Mouse (Mus musculus): ENCODE results near the gene Pdap1. TPM values are rescaled to one million over a fixed set of nuclear protein-coding genes. Genes with fewer than 3 reads are reported as not detected.

The Pdap1 gene
- 98.1 and 109 TPM in 2 replicates for polyA plus RNA-seq (2014; fragmentation: Nextera tagmentation; extraction: Ambion mirVana)

GRCm38 (mm10) chr5:145139571-145140519, at the start of gene Pdap1, which contains the start of gene Bud31:
Pdap1 (minus strand) TSS chr5:145140238.
Bud31 (plus strand) TSS chr5:145140362.
- peak; percentile 95 for ATAC-seq (ENCODE audit: low read depth)
- under 1% methylated on average over 84 of the region's 84 CpGs for WGBS
- Histone ChIP-seq H3K4me3 (ENCODE audit: low read depth, low read length) (peak within 1 kb of the TSS; percentile 97), H3K4me1 (ENCODE audit: control insufficient read depth, insufficient read depth, low read length) (peaks cover 19% of the 10 kb centered on the region), H3K36me3 (ENCODE audit: control insufficient read depth, insufficient read depth, low read length) (peaks cover 35% of the 10 kb centered on the region), H3K9ac (replicated peaks; ENCODE audit: low read depth, low read length) (peak within 1 kb of the TSS; percentile 85), H3K27me3 (ENCODE audit: control insufficient read depth, insufficient read depth, low read length) (no peaks in the 10 kb centered on the region), H3K9me3 (ENCODE audit: control insufficient read depth, low read length) (no peaks in the 10 kb centered on the region), H3K4me2 (ENCODE audit: low read depth, low read length) (peak within 1 kb of the TSS; percentile 92), H3K27ac (ENCODE audit: low read depth, low read length) (peak within 1 kb of the TSS; percentile 96)

GRCm38 (mm10) chr5:145189416-145189815, 49.4 kb upstream of the Pdap1 start:
- Histone ChIP-seq H3K4me1 (ENCODE audit: control insufficient read depth, insufficient read depth, low read length) (peaks cover 13% of the 10 kb centered on the region; the same call in 1 of the 2 replicates), H3K9me3 (ENCODE audit: control insufficient read depth, low read length) (no peaks in the 10 kb centered on the region), H3K27ac (ENCODE audit: low read depth, low read length) (no peak overlapping the region), H3K9ac (replicated peaks; ENCODE audit: low read depth, low read length) (no peak overlapping the region), H3K36me3 (ENCODE audit: control insufficient read depth, insufficient read depth, low read length) (peaks cover 28% of the 10 kb centered on the region), H3K4me3 (ENCODE audit: low read depth, low read length) (no peak overlapping the region), H3K27me3 (ENCODE audit: control insufficient read depth, insufficient read depth, low read length) (no peaks in the 10 kb centered on the region), H3K4me2 (ENCODE audit: low read depth, low read length) (no peak overlapping the region)
- WGBS = 97% methylated on average over 6 of the region's 6 CpGs
- no peak for ATAC-seq (ENCODE audit: low read depth)

GRCm38 (mm10) chr5:145185244-145185643, 45.2 kb upstream of the Pdap1 start:
- no peak overlapping the region for H3K9ac ChIP-seq (replicated peaks; ENCODE audit: low read depth, low read length)
- H3K4me2 ChIP-seq (ENCODE audit: low read depth, low read length) = no peak overlapping the region
- no peak for ATAC-seq (ENCODE audit: low read depth)
- peaks cover 5% of the 10 kb centered on the region; the same call in 1 of the 2 replicates for H3K4me1 ChIP-seq (ENCODE audit: control insufficient read depth, insufficient read depth, low read length)
- no peaks in the 10 kb centered on the region for H3K9me3 ChIP-seq (ENCODE audit: control insufficient read depth, low read length)
- H3K27me3 ChIP-seq (ENCODE audit: control insufficient read depth, insufficient read depth, low read length) = no peaks in the 10 kb centered on the region
- H3K27ac ChIP-seq (ENCODE audit: low read depth, low read length) = no peak overlapping the region
- no peak overlapping the region for H3K4me3 ChIP-seq (ENCODE audit: low read depth, low read length)
- H3K36me3 ChIP-seq (ENCODE audit: control insufficient read depth, insufficient read depth, low read length) = peaks cover 57% of the 10 kb centered on the region
- 90% methylated on average over 2 of the region's 2 CpGs for WGBS

GRCm38 (mm10) chr5:145178461-145178980, 38.5 kb upstream of the Pdap1 start:
- Histone ChIP-seq H3K4me2 (ENCODE audit: low read depth, low read length) (no peak overlapping the region), H3K4me1 (ENCODE audit: control insufficient read depth, insufficient read depth, low read length) (no peaks in the 10 kb centered on the region), H3K27ac (ENCODE audit: low read depth, low read length) (no peak overlapping the region), H3K9me3 (ENCODE audit: control insufficient read depth, low read length) (no peaks in the 10 kb centered on the region), H3K9ac (replicated peaks; ENCODE audit: low read depth, low read length) (no peak overlapping the region), H3K4me3 (ENCODE audit: low read depth, low read length) (no peak overlapping the region), H3K36me3 (ENCODE audit: control insufficient read depth, insufficient read depth, low read length) (peaks cover 73% of the 10 kb centered on the region), H3K27me3 (ENCODE audit: control insufficient read depth, insufficient read depth, low read length) (no peaks in the 10 kb centered on the region)
- 89% methylated on average over 18 of the region's 18 CpGs for WGBS
- no peak for ATAC-seq (ENCODE audit: low read depth)

GRCm38 (mm10) chr5:145167306-145167661, 27.2 kb upstream of the Pdap1 start:
- WGBS = 0% methylated on average over 28 of the region's 28 CpGs
- Histone ChIP-seq H3K27ac (ENCODE audit: low read depth, low read length) (0 out of 2 replicates have a peak overlapping the region, but pooled peaks have one; percentile 28), H3K4me1 (ENCODE audit: control insufficient read depth, insufficient read depth, low read length) (peaks cover 22% of the 10 kb centered on the region), H3K9ac (replicated peaks; ENCODE audit: low read depth, low read length) (peak overlapping the region; percentile 90), H3K4me2 (ENCODE audit: low read depth, low read length) (peak overlapping the region; percentile 94), H3K4me3 (ENCODE audit: low read depth, low read length) (peak overlapping the region; percentile 87), H3K27me3 (ENCODE audit: control insufficient read depth, insufficient read depth, low read length) (no peaks in the 10 kb centered on the region; the same call in 1 of the 2 replicates), H3K9me3 (ENCODE audit: control insufficient read depth, low read length) (no peaks in the 10 kb centered on the region), H3K36me3 (ENCODE audit: control insufficient read depth, insufficient read depth, low read length) (peaks cover 33% of the 10 kb centered on the region)
- ATAC-seq (ENCODE audit: low read depth) = peak; percentile 61

GRCm38 (mm10) chr5:145166536-145167305, 26.7 kb upstream of the Pdap1 start, which contains the start of the genes Ptcd1 and Cpsf4:
Ptcd1 (minus strand) TSS chr5:145167108.
Cpsf4 (plus strand) TSS chr5:145167213.
- peak within 1 kb of the TSS; percentile 35 for H3K27ac ChIP-seq (ENCODE audit: low read depth, low read length)
- H3K9me3 ChIP-seq (ENCODE audit: control insufficient read depth, low read length) = no peaks in the 10 kb centered on the region
- H3K36me3 ChIP-seq (ENCODE audit: control insufficient read depth, insufficient read depth, low read length) = peaks cover 30% of the 10 kb centered on the region
- no peaks in the 10 kb centered on the region; the same call in 1 of the 2 replicates for H3K27me3 ChIP-seq (ENCODE audit: control insufficient read depth, insufficient read depth, low read length)
- WGBS = under 1% methylated on average over 50 of the region's 51 CpGs
- peak within 1 kb of the TSS; percentile 87 for H3K4me3 ChIP-seq (ENCODE audit: low read depth, low read length)
- ATAC-seq (ENCODE audit: low read depth) = peak; percentile 94
- H3K4me2 ChIP-seq (ENCODE audit: low read depth, low read length) = peak within 1 kb of the TSS; percentile 94
- peak within 1 kb of the TSS; percentile 90 for H3K9ac ChIP-seq (replicated peaks; ENCODE audit: low read depth, low read length)
- peaks cover 22% of the 10 kb centered on the region for H3K4me1 ChIP-seq (ENCODE audit: control insufficient read depth, insufficient read depth, low read length)

- H3K27ac ChIP-seq (ENCODE audit: low read depth, low read length) = no peak overlapping the region
- H3K4me2 ChIP-seq (ENCODE audit: low read depth, low read length) = no peak overlapping the region
- WGBS = 92% methylated on average over 15 of the region's 15 CpGs
- H3K9ac ChIP-seq (replicated peaks; ENCODE audit: low read depth, low read length) = no peak overlapping the region
- peaks cover 22% of the 10 kb centered on the region for H3K4me1 ChIP-seq (ENCODE audit: control insufficient read depth, insufficient read depth, low read length)
- ATAC-seq (ENCODE audit: low read depth) = no peak
- H3K36me3 ChIP-seq (ENCODE audit: control insufficient read depth, insufficient read depth, low read length) = peaks cover 38% of the 10 kb centered on the region; the same call in 1 of the 2 replicates
- no peaks in the 10 kb centered on the region for H3K9me3 ChIP-seq (ENCODE audit: control insufficient read depth, low read length)
- no peak overlapping the region for H3K4me3 ChIP-seq (ENCODE audit: low read depth, low read length)
- H3K27me3 ChIP-seq (ENCODE audit: control insufficient read depth, insufficient read depth, low read length) = no peaks in the 10 kb centered on the region; the same call in 1 of the 2 replicates
Observed at GRCm38 (mm10) chr5:145165184-145165583, 25.1 kb upstream of the Pdap1 start.

GRCm38 (mm10) chr5:145164710-145165109, 24.7 kb upstream of the Pdap1 start:
- H3K36me3 ChIP-seq (ENCODE audit: control insufficient read depth, insufficient read depth, low read length) = peaks cover 43% of the 10 kb centered on the region; the same call in 1 of the 2 replicates
- no peak overlapping the region for H3K27ac ChIP-seq (ENCODE audit: low read depth, low read length)
- peaks cover 22% of the 10 kb centered on the region for H3K4me1 ChIP-seq (ENCODE audit: control insufficient read depth, insufficient read depth, low read length)
- H3K9me3 ChIP-seq (ENCODE audit: control insufficient read depth, low read length) = no peaks in the 10 kb centered on the region
- 80% methylated on average over 3 of the region's 3 CpGs for WGBS
- H3K9ac ChIP-seq (replicated peaks; ENCODE audit: low read depth, low read length) = no peak overlapping the region
- no peak overlapping the region for H3K4me2 ChIP-seq (ENCODE audit: low read depth, low read length)
- no peaks in the 10 kb centered on the region; the same call in 1 of the 2 replicates for H3K27me3 ChIP-seq (ENCODE audit: control insufficient read depth, insufficient read depth, low read length)
- no peak for ATAC-seq (ENCODE audit: low read depth)
- no peak overlapping the region for H3K4me3 ChIP-seq (ENCODE audit: low read depth, low read length)

Data from neural tube, embryonic 14.5 days (tissue).